Mouse (Mus musculus) heart, postnatal 0 days (tissue): Measurements from ENCODE around the gene Mindy4b-ps. TPM values are rescaled to one million over a fixed set of nuclear protein-coding genes. Genes with fewer than 3 reads are reported as not detected.
A peak's percentile ranks its signal among the peaks of the same experiment; 100 is the strongest.

ENCODE experiments used
- ATAC-seq: fragments of 200-750 bp; cut with Nextera tagmentation; 2 replicates; pipeline ENCODE4 v1.8.0; 2017; ENCODE audit warnings: low read depth, moderate number of reproducible peaks, moderate library complexity; ENCODE audit not compliant: insufficient read depth
- DNase-seq: peaks from one replicate; pipeline ENCODE4 v3.0.0-alpha.2; 2016; ENCODE audit warnings: low spot score
- H3K27ac ChIP-seq: fragments of 300-500 bp; sonication (generic); 2 replicates; pipeline ENCODE4 v1.5.1; 2014; ENCODE audit warnings: low read depth, mild to moderate bottlenecking
- H3K27me3 ChIP-seq: fragments of 300-500 bp; sonication (generic); 2 replicates; pipeline ENCODE4 v1.6.1; 2014; ENCODE audit warnings: low read length, mixed read lengths; ENCODE audit not compliant: control insufficient read depth, insufficient read depth
- H3K36me3 ChIP-seq: fragments of 300-500 bp; sonication (generic); replicated peaks from 2 replicates; pipeline ENCODE4 v1.6.1; 2014; ENCODE audit warnings: low read length, mixed read lengths; ENCODE audit not compliant: control insufficient read depth, insufficient read depth
- H3K4me1 ChIP-seq: fragments of 300-500 bp; sonication (generic); 2 replicates; pipeline ENCODE4 v1.6.1; 2014; ENCODE audit warnings: antibody characterized with exemption; ENCODE audit not compliant: control insufficient read depth, insufficient read depth
- H3K4me2 ChIP-seq: fragments of 300-500 bp; sonication (generic); 2 replicates; pipeline ENCODE4 v1.6.1; 2014; ENCODE audit warnings: low read depth, mild to moderate bottlenecking, low read length, moderate library complexity
- H3K4me3 ChIP-seq: fragments of 300-500 bp; sonication (generic); 2 replicates; pipeline ENCODE4 v1.5.1; 2014; ENCODE audit warnings: low read depth, low read length
- H3K9ac ChIP-seq: fragments of 300-500 bp; sonication (generic); replicated peaks from 2 replicates; pipeline ENCODE4 v1.6.1; 2014; ENCODE audit warnings: low read depth, low read length, mixed read lengths
- H3K9me3 ChIP-seq: fragments of 300-500 bp; sonication (generic); replicated peaks from 2 replicates; pipeline ENCODE4 v1.6.1; 2016; ENCODE audit warnings: low read length; ENCODE audit not compliant: control insufficient read depth
- CTCF ChIP-seq: IDR thresholded peaks from 2 replicates; pipeline ENCODE4 v1.5.1; 2016; ENCODE audit warnings: antibody characterized with exemption, control low read depth, low read depth
- EP300 ChIP-seq: IDR thresholded peaks from 2 replicates; pipeline ENCODE4 v1.6.1; 2016; ENCODE audit warnings: antibody characterized with exemption, low read depth
- WGBS: fragments of 180-500 bp; shearing (Covaris S2); extraction: QIAGEN DNeasy Blood & Tissue Kit; methylation state at CpG from one replicate; pipeline ENCODE4 v1.1.7; 2014; 5-methylcytosine and 5-hydroxymethylcytosine counted together
- polyA plus RNA-seq: library from polyadenylated mRNA; unstranded; fragments of >200 nt; fragmentation: Nextera tagmentation; extraction: Ambion mirVana; gene quantifications from 2 replicates; pipeline ENCODE4 v1.2.1, GENCODE M21; 2015
- total RNA-seq: library from RNA; depleted of rRNA; stranded (reverse); fragments of >200 nt; gene quantifications from 2 replicates; pipeline ENCODE4 v1.2.3, GENCODE M21; 2014; ENCODE audit warnings: low replicate concordance

Gene Mindy4b-ps
- total and polyA plus RNA-seq, 2 experiments from 2014 or later, result 0.23 to 0.52 TPM

DNA sequence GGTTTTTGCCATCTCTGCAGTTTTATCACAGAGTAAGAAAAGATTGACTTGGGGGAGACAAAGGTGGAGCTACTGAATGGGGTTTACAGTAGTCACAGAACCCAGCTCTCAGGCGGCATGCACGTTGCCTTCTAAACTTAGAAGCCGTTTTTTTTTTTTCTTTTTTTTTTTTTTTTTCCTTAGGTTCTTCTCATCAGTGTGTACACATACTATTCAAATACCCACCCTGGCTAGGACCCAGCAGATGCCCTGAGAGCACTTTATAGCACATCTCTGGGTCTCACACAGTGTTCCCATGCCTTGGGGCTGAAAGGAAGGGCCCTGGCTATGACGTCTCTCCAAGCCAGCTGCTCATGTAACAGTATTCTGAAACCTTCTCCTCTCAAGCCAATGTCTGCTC is 23.4 kb downstream of the Mindy4b-ps start:
- no peak for TF ChIP-seq CTCF
- TF ChIP-seq EP300, result no peak
- Histone ChIP-seq H3K4me2 (no peak overlapping the region), H3K4me3 (no peak overlapping the region), H3K9me3 (no peaks in the 10 kb centered on the region), H3K9ac (no peak overlapping the region), H3K27me3 (no peaks in the 10 kb centered on the region), H3K27ac (no peak overlapping the region), H3K4me1 (no peaks in the 10 kb centered on the region), H3K36me3 (no peaks in the 10 kb centered on the region)
- no peak for DNase-seq
- 64% methylated on average over 4 of the region's 4 CpGs for WGBS
- ATAC-seq, result no peak

DNA sequence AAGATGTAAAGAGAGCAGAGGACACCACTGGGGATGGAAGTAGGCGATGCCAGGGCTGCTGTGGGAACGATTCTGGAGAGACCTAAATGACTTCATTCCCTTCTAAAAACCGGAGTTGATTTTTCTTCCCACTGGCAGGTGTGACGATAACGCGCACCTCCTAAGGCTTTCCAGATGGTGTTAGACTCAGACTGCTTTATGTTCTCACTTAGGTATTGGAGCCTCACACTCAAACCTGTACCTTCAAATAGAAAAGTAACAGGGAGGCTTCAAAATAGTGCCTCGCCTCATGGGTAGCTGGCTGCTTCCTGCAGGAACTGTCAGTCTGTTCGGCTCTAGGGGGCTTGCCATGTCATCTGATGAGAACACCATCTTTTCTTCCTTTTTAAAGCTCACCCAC is 23.9 kb downstream of the Mindy4b-ps start:
- H3K9me3 ChIP-seq, result no peaks in the 10 kb centered on the region
- TF ChIP-seq CTCF (no peak), EP300 (no peak)
- no peak overlapping the region for H3K27ac ChIP-seq
- no peak overlapping the region for H3K4me2 ChIP-seq
- no peak overlapping the region for H3K9ac ChIP-seq
- no peaks in the 10 kb centered on the region for H3K4me1 ChIP-seq
- H3K4me3 ChIP-seq, result no peak overlapping the region
- WGBS, result 74% methylated on average over 8 of the region's 8 CpGs
- H3K27me3 ChIP-seq, result no peaks in the 10 kb centered on the region
- DNase-seq (no peak), ATAC-seq (no peak)
- H3K36me3 ChIP-seq, result no peaks in the 10 kb centered on the region

DNA sequence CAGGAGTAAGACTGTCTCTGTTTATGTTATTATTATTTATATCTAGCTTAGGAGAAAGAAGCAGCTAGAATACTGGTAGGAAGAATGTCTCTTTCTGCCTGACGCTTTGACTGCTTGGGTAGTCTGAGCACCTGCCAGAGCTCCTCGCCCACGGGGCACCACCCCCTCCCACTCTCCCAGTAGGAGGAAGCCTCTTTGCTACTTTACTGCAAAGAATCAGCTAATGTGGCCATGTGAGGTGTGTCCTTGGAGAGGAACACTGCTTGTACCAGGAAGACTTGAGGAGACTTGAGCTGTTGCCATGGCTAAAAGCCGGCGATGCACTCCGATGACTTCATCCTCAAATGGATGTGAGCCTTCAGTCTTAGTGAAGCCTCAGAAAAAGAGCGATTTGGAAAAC is 32.6 kb downstream of the Mindy4b-ps start:
- no peak for ATAC-seq
- H3K4me2 ChIP-seq, result no peak overlapping the region
- no peak for DNase-seq
- H3K27ac ChIP-seq, result no peak overlapping the region
- no peak overlapping the region for H3K9ac ChIP-seq
- no peak overlapping the region for H3K4me3 ChIP-seq
- no peaks in the 10 kb centered on the region for H3K27me3 ChIP-seq
- H3K4me1 ChIP-seq, result 0 out of 2 replicates have a peak, but pooled peaks cover 2% of the 10 kb centered on the region
- no peak for TF ChIP-seq CTCF
- no peak for TF ChIP-seq EP300
- H3K36me3 ChIP-seq, result no peaks in the 10 kb centered on the region
- 58% methylated on average over 7 of the region's 7 CpGs for WGBS
- H3K9me3 ChIP-seq, result no peaks in the 10 kb centered on the region

DNA sequence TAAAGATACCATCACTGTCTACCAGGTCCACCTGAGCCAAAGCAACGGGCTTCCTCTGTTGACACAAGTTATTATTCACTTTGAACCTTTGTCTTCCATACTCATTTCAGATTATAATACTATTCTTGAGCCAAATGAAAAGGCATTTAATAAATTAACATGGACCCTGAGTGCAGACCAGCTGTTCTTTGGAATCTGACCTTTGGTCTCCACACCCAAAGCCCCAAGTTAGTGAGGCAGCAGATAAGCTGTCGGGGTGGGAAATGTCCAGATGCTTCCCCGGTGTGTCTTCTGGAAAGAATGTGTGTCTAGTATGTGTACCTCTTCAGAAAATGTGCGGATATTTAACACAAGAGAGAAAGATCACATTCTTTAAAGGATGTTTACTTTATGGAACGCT is 33.1 kb downstream of the Mindy4b-ps start:
- WGBS, result 53% methylated on average over 5 of the region's 5 CpGs

DNA sequence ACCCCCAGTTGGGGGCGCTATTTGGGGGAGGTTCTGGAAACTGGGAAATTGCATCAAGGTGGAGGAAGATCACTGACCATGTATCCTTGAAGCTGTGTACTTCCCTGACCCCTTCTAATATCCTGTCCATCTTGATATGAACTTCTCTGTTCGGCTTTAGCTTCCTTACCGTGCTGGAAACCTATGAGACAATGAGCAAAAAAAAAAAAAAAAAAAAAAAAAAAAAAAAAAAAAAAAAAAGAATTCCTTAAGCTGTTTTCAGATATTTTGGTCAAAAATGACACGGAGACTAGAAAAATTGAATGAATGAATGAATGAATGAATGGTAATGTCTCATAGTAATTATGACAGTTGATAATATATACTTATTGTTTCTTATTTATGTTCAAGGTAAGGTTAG is 35.6 kb downstream of the Mindy4b-ps start:
- Histone ChIP-seq H3K9ac (no peak overlapping the region), H3K9me3 (no peaks in the 10 kb centered on the region), H3K4me3 (no peak overlapping the region), H3K27ac (no peak overlapping the region), H3K4me2 (no peak overlapping the region), H3K4me1 (0 out of 2 replicates have a peak, but pooled peaks cover 2% of the 10 kb centered on the region), H3K36me3 (no peaks in the 10 kb centered on the region), H3K27me3 (no peaks in the 10 kb centered on the region)
- ATAC-seq (no peak), DNase-seq (no peak)
- TF ChIP-seq EP300 (no peak), CTCF (no peak)
- WGBS, result 74% methylated on average over 4 of the region's 4 CpGs

More for the DNA sequence above, 33.1 kb downstream of the Mindy4b-ps start:
- ATAC-seq (no peak), DNase-seq (no peak)
- Histone ChIP-seq H3K9me3 (no peaks in the 10 kb centered on the region), H3K27ac (no peak overlapping the region), H3K4me2 (no peak overlapping the region), H3K4me3 (no peak overlapping the region), H3K4me1 (0 out of 2 replicates have a peak, but pooled peaks cover 2% of the 10 kb centered on the region), H3K27me3 (no peaks in the 10 kb centered on the region), H3K9ac (no peak overlapping the region), H3K36me3 (no peaks in the 10 kb centered on the region)
- TF ChIP-seq CTCF, result no peak
- no peak for TF ChIP-seq EP300

DNA sequence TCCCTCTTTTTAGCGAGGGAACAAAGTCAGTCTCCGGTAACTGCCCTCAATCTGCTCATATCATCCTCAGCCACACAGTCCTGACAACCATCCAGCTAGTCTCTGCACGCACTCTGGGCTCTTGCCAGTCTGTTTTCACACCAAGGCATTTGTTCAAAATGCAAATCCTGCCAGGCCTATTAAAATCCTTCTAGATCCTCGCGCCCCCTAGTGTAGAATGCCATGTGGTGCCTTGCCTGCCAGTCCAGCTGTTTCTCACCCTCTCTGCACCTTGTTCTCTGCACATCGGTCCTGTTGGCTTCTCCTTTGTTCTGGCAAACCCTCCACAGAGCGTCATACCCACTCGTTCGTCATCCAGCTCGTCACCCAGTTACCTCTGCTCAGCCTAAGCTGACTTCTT is 36.2 kb downstream of the Mindy4b-ps start:
- H3K9ac ChIP-seq, result no peak overlapping the region
- ATAC-seq (no peak), DNase-seq (peak; percentile 26)
- WGBS, result 16% methylated on average over 10 of the region's 10 CpGs
- no peaks in the 10 kb centered on the region for H3K9me3 ChIP-seq
- TF ChIP-seq EP300 (no peak), CTCF (peak; percentile 49)
- no peak overlapping the region; the same call in 1 of the 2 replicates for H3K4me2 ChIP-seq
- no peak overlapping the region for H3K4me3 ChIP-seq
- no peaks in the 10 kb centered on the region for H3K36me3 ChIP-seq
- no peaks in the 10 kb centered on the region for H3K27me3 ChIP-seq
- H3K27ac ChIP-seq, result no peak overlapping the region
- H3K4me1 ChIP-seq, result 0 out of 2 replicates have a peak, but pooled peaks cover 2% of the 10 kb centered on the region
